Mouse (Mus musculus): ENCODE results near the gene Boc. TPM values are rescaled to one million over a fixed set of nuclear protein-coding genes. Genes with fewer than 3 reads are reported as not detected.
A peak's percentile ranks its signal among the peaks of the same experiment; 100 is the strongest.

The Boc gene
- polyA plus RNA-seq, 1 experiment, result not detected

- TF ChIP-seq CTCF (IDR thresholded peaks at IDR 0.05; ENCODE audit: insufficient read depth, low read depth, low read length) (no peak), POLR2A (IDR thresholded peaks at IDR 0.05; ENCODE audit: insufficient read depth, low read depth, low read length) (no peak)
- Histone ChIP-seq H3K27ac (ENCODE audit: insufficient read depth, low read depth, low read length) (no peak overlapping the region), H3K4me3 (ENCODE audit: insufficient read depth, low read depth, low read length) (no peak overlapping the region), H3K4me1 (ENCODE audit: control insufficient read depth, insufficient read depth, low read length) (peaks cover 2% of the 10 kb centered on the region; the same call in 1 of the 2 replicates)
- WGBS, result 79% methylated on average over 1 of the region's 1 CpGs
Measured at GRCm38 (mm10) chr16:44505243-44505642, 53.5 kb downstream of the Boc start.

- no peak for TF ChIP-seq CTCF (IDR thresholded peaks at IDR 0.05; ENCODE audit: insufficient read depth, low read depth, low read length)
- 62% methylated on average over 8 of the region's 8 CpGs for WGBS
- H3K27ac ChIP-seq (ENCODE audit: insufficient read depth, low read depth, low read length), result no peak overlapping the region
- H3K4me1 ChIP-seq (ENCODE audit: control insufficient read depth, insufficient read depth, low read length), result 0 out of 2 replicates have a peak, but pooled peaks cover 2% of the 10 kb centered on the region
- H3K4me3 ChIP-seq (ENCODE audit: insufficient read depth, low read depth, low read length), result no peak overlapping the region
Measured at GRCm38 (mm10) chr16:44502895-44503575, 55.7 kb downstream of the Boc start.

DNA sequence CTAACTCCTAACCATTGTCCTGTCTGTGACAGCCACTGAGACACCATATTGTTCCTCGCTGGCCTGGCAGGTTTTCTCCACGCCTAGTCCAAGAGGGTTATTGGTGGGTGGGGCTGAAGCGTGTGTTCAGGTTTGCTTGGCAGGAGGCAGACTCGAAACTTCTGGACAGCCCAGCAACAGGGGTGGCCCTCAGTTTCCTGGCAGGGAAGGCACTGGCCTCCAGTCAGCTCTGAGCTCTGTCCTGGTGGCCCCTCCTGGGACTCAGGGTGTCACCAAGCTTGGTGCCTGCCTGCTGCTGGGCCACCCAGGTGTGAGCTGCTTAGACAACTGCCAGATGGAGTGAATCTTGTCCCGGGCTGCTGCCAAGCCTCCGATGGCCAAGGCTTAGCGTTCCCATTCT, 56.4 kb downstream of the Boc start:
- Histone ChIP-seq H3K27ac (ENCODE audit: insufficient read depth, low read depth, low read length) (no peak overlapping the region), H3K4me1 (ENCODE audit: control insufficient read depth, insufficient read depth, low read length) (0 out of 2 replicates have a peak, but pooled peaks cover 2% of the 10 kb centered on the region), H3K4me3 (ENCODE audit: insufficient read depth, low read depth, low read length) (no peak overlapping the region)
- 74% methylated on average over 7 of the region's 7 CpGs for WGBS
- no peak for TF ChIP-seq CTCF (IDR thresholded peaks at IDR 0.05; ENCODE audit: insufficient read depth, low read depth, low read length)
- TF ChIP-seq POLR2A (IDR thresholded peaks at IDR 0.05; ENCODE audit: insufficient read depth, low read depth, low read length), result no peak

DNA sequence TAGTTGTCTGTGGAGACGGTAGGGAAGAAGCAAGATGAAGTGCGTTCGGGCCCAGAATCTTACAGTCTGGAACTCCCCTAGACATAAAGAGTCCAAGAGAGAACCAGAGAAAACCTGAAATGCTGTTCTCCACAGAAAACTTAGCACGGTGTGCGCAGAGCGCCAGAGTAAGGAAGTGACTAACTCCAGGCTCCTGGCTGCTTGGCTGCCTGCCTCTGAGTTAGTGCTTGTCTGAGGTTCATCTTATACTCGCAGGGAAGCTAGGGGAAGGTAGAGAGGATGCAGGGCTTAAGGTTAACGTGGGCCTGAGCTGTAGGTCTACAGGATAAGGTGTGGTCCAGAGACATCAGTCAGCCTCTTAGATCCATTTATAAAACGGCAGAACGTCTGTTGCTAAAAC, 56.9 kb downstream of the Boc start:
- WGBS, result 94% methylated on average over 10 of the region's 10 CpGs
- H3K27ac ChIP-seq (ENCODE audit: insufficient read depth, low read depth, low read length), result no peak overlapping the region
- no peak overlapping the region for H3K4me3 ChIP-seq (ENCODE audit: insufficient read depth, low read depth, low read length)
- 0 out of 2 replicates have a peak, but pooled peaks cover 2% of the 10 kb centered on the region for H3K4me1 ChIP-seq (ENCODE audit: control insufficient read depth, insufficient read depth, low read length)
- TF ChIP-seq CTCF (IDR thresholded peaks at IDR 0.05; ENCODE audit: insufficient read depth, low read depth, low read length), result no peak
- TF ChIP-seq POLR2A (IDR thresholded peaks at IDR 0.05; ENCODE audit: insufficient read depth, low read depth, low read length), result no peak

- 93% methylated on average over 3 of the region's 3 CpGs for WGBS
- TF ChIP-seq POLR2A (IDR thresholded peaks at IDR 0.05; ENCODE audit: insufficient read depth, low read depth, low read length) (no peak), CTCF (IDR thresholded peaks at IDR 0.05; ENCODE audit: insufficient read depth, low read depth, low read length) (no peak)
- peaks cover 6% of the 10 kb centered on the region; the same call in 1 of the 2 replicates for H3K4me1 ChIP-seq (ENCODE audit: control insufficient read depth, insufficient read depth, low read length)
- no peak overlapping the region for H3K4me3 ChIP-seq (ENCODE audit: insufficient read depth, low read depth, low read length)
- H3K27ac ChIP-seq (ENCODE audit: insufficient read depth, low read depth, low read length), result no peak overlapping the region
Measured at GRCm38 (mm10) chr16:44498447-44498846, 60.2 kb downstream of the Boc start.

GRCm38 (mm10) chr16:44496971-44497464, 61.7 kb downstream of the Boc start:
- Histone ChIP-seq H3K4me1 (ENCODE audit: control insufficient read depth, insufficient read depth, low read length) (peaks cover 3% of the 10 kb centered on the region; the same call in 1 of the 2 replicates), H3K27ac (ENCODE audit: insufficient read depth, low read depth, low read length) (no peak overlapping the region), H3K4me3 (ENCODE audit: insufficient read depth, low read depth, low read length) (no peak overlapping the region)
- TF ChIP-seq POLR2A (IDR thresholded peaks at IDR 0.05; ENCODE audit: insufficient read depth, low read depth, low read length) (no peak), CTCF (IDR thresholded peaks at IDR 0.05; ENCODE audit: insufficient read depth, low read depth, low read length) (no peak)
- 81% methylated on average over 15 of the region's 15 CpGs for WGBS

DNA sequence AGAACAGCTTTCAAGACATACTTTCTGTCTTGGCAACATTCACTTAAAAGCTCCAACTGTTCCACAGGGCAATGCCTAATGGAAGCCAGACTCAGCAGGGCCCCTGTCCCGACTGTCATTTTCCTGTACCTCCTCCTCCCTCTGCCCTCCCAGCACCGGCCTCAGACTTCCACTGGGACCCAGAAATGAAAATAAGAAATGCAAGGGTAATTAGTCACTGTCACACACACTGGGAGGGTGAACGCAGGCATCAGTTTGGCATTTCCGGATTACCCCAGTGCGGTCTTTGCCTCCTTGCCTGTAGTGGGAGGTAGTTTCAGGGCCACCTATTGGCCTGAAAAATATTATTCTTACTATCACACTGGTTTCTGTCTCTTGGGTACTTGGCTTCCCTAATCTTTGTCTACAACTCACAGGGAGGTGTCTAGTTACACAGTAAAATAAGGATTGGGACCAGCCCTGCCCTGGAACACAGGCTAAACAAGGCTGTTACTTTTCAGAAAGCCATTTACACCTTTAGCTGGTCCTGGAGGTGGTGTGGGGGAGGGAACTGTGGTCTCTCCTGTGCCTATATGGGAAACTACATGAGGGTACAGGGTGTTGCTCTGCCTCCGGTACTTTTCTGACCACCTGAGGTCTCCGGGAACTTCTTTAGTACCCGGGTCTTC, 64.1 kb downstream of the Boc start:
- H3K27ac ChIP-seq (ENCODE audit: insufficient read depth, low read depth, low read length), result peak overlapping the region; percentile 60; the same call in 1 of the 2 replicates
- H3K4me3 ChIP-seq (ENCODE audit: insufficient read depth, low read depth, low read length), result no peak overlapping the region
- TF ChIP-seq POLR2A (IDR thresholded peaks at IDR 0.05; ENCODE audit: insufficient read depth, low read depth, low read length) (no peak), CTCF (IDR thresholded peaks at IDR 0.05; ENCODE audit: insufficient read depth, low read depth, low read length) (no peak)
- WGBS, result 54% methylated on average over 8 of the region's 8 CpGs
- peaks cover 3% of the 10 kb centered on the region; the same call in 1 of the 2 replicates for H3K4me1 ChIP-seq (ENCODE audit: control insufficient read depth, insufficient read depth, low read length)

GRCm38 (mm10) chr16:44493868-44494267, 64.8 kb downstream of the Boc start:
- TF ChIP-seq POLR2A (IDR thresholded peaks at IDR 0.05; ENCODE audit: insufficient read depth, low read depth, low read length) (no peak), CTCF (IDR thresholded peaks at IDR 0.05; ENCODE audit: insufficient read depth, low read depth, low read length) (no peak)
- peaks cover 3% of the 10 kb centered on the region; the same call in 1 of the 2 replicates for H3K4me1 ChIP-seq (ENCODE audit: control insufficient read depth, insufficient read depth, low read length)
- H3K27ac ChIP-seq (ENCODE audit: insufficient read depth, low read depth, low read length), result no peak overlapping the region
- no peak overlapping the region for H3K4me3 ChIP-seq (ENCODE audit: insufficient read depth, low read depth, low read length)
- WGBS, result 27% methylated on average over 6 of the region's 6 CpGs

DNA sequence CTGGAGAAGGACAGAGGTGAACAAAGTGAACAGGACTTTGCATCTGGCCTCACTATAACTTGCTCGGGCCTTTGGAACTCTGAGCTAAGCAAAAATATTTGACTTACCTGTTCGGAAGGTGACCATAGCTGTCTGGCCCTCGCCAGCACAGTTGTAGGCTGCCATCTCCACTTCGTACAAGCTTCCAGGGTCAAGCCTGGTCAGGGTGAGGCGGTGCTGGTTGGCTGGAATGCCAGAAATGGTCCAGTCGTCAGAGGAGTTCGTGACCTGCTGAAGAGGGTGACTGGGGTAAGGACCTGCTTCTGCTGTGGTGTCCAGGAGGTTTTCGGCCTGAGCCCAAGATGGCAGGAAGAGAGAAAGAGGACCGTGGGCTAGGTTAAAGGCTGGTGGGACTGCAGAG, 66.0 kb downstream of the Boc start:
- peaks cover 3% of the 10 kb centered on the region; the same call in 1 of the 2 replicates for H3K4me1 ChIP-seq (ENCODE audit: control insufficient read depth, insufficient read depth, low read length)
- H3K4me3 ChIP-seq (ENCODE audit: insufficient read depth, low read depth, low read length), result no peak overlapping the region
- no peak for TF ChIP-seq POLR2A (IDR thresholded peaks at IDR 0.05; ENCODE audit: insufficient read depth, low read depth, low read length)
- no peak for TF ChIP-seq CTCF (IDR thresholded peaks at IDR 0.05; ENCODE audit: insufficient read depth, low read depth, low read length)
- no peak overlapping the region for H3K27ac ChIP-seq (ENCODE audit: insufficient read depth, low read depth, low read length)
- WGBS, result 96% methylated on average over 9 of the region's 9 CpGs

All from olfactory bulb, adult 2 months (tissue).